ENCODE assay signal across 10 mouse cellular contexts in the genomic region with DNA sequence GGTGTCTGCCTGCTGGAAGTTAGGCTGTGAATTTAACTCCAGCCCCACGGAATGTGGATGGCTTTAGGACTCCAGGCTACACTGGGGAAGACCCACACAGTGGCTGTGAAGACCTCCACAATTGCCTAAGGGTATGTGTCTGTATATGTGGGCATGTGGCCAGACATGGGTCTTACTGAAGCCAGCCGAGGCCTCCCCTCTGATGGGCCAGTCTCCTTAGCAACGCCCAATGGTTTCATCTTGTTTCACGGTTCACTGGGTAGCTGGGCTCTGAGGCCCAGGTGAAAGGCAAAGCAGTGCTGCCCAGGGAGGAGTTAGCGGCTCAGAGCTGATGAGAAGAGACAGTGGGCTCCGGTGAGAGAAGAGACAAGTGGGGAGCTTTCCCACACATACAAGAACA. TPM values are rescaled to one million over a fixed set of nuclear protein-coding genes. Genes with fewer than 3 reads are reported as not detected.
DNase-seq lines count a peak whose midpoint lies in the region; ATAC-seq lines count a peak whose summit lies in the region.
"Had no signal": no experiment of that assay in that cellular context is flagged by ENCODE, and none has a peak within 500 bp of the region (broad histone marks: within the 10 kb centered on the region; RNA-seq: fewer than 3 reads in every experiment).

No protein-coding gene starts in this region.

- H3K4me2 ChIP-seq in heart, embryonic 13.5 days: no peak overlapping the region
- H3K4me2 ChIP-seq in forebrain, embryonic 16.5 days (ENCODE audit: low read length): no peak overlapping the region
- no peak overlapping the region for H3K4me2 ChIP-seq in neural tube, embryonic 14.5 days (ENCODE audit: low read depth, low read length)

- H3K27me3 ChIP-seq in heart, embryonic 13.5 days (replicated peaks): peaks cover 45% of the 10 kb centered on the region
- peaks cover under 1% of the 10 kb centered on the region; the same call in 1 of the 2 replicates for H3K27me3 ChIP-seq in forebrain, embryonic 16.5 days (replicated peaks; ENCODE audit: control insufficient read depth, insufficient read depth, low read length)
- 0 out of 2 replicates have a peak, but pooled peaks cover 3% of the 10 kb centered on the region for H3K27me3 ChIP-seq in neural tube, embryonic 14.5 days (ENCODE audit: control insufficient read depth, insufficient read depth, low read length)

- no peak for DNase-seq in heart, adult 11 months
- peak; percentile 59 for DNase-seq in kidney, postnatal 10 days
- no peak for DNase-seq in c-Kit-positive CD71-positive TER-119-positive erythroid progenitor cells, embryonic 14.5 days (ENCODE audit: low spot score)
- DNase-seq in spleen, postnatal 10 days (ENCODE audit: low spot score in 2 of 2): no peak
- no peak for DNase-seq in ovary, postnatal 14 days (ENCODE audit: low spot score)

- no peaks in the 10 kb centered on the region for H3K9me3 ChIP-seq in heart, embryonic 13.5 days
- no peaks in the 10 kb centered on the region for H3K9me3 ChIP-seq in forebrain, embryonic 16.5 days (ENCODE audit: control insufficient read depth, low read length)
- H3K9me3 ChIP-seq in neural tube, embryonic 14.5 days (ENCODE audit: control insufficient read depth, low read length): no peaks in the 10 kb centered on the region

- H3K4me1 ChIP-seq in heart, embryonic 13.5 days: peaks cover 6% of the 10 kb centered on the region; the same call in 1 of the 2 replicates
- peaks cover 11% of the 10 kb centered on the region for H3K4me1 ChIP-seq in forebrain, embryonic 16.5 days (replicated peaks; ENCODE audit: control insufficient read depth, insufficient read depth, low read length)
- H3K4me1 ChIP-seq in neural tube, embryonic 14.5 days (ENCODE audit: control insufficient read depth, insufficient read depth, low read length): peaks cover 8% of the 10 kb centered on the region; the same call in 1 of the 2 replicates

- no peak for ATAC-seq in heart, embryonic 13.5 days (ENCODE audit: extremely low read depth, insufficient number of reproducible peaks, low FRiP score, low TSS enrichment)
- ATAC-seq in forebrain, embryonic 16.5 days: no peak
- ATAC-seq in neural tube, embryonic 14.5 days (ENCODE audit: low read depth): 0 out of 2 replicates have a peak, but pooled peaks have one; percentile 44

- H3K36me3 ChIP-seq in heart, embryonic 13.5 days: no peaks in the 10 kb centered on the region
- H3K36me3 ChIP-seq in forebrain, embryonic 16.5 days (ENCODE audit: control insufficient read depth, insufficient read depth): no peaks in the 10 kb centered on the region
- no peaks in the 10 kb centered on the region for H3K36me3 ChIP-seq in neural tube, embryonic 14.5 days (ENCODE audit: control insufficient read depth, insufficient read depth, low read length)

- 48% methylated on average over 6 of the region's 6 CpGs for WGBS in heart, embryonic 13.5 days
- 5% methylated on average over 6 of the region's 6 CpGs for WGBS in forebrain, embryonic 16.5 days
- WGBS in neural tube, embryonic 14.5 days: 13% methylated on average over 6 of the region's 6 CpGs

- H3K4me3 ChIP-seq in heart, embryonic 13.5 days: no peak overlapping the region
- no peak overlapping the region for H3K4me3 ChIP-seq in forebrain, embryonic 16.5 days (replicated peaks; ENCODE audit: low read length)
- no peak overlapping the region for H3K4me3 ChIP-seq in neural tube, embryonic 14.5 days (ENCODE audit: low read depth, low read length)

- 0 out of 2 replicates have a peak overlapping the region, but pooled peaks have one; percentile 3 for H3K9ac ChIP-seq in heart, embryonic 13.5 days
- peak overlapping the region; percentile 32; the same call in 1 of the 2 replicates for H3K9ac ChIP-seq in forebrain, embryonic 16.5 days (replicated peaks; ENCODE audit: low read depth, low read length)
- 0 out of 2 replicates have a peak overlapping the region, but pooled peaks have one; percentile 25 for H3K9ac ChIP-seq in neural tube, embryonic 14.5 days (replicated peaks; ENCODE audit: low read depth, low read length)
- H3K9ac ChIP-seq: liver, embryonic 14.5 days had no signal

- H3K27ac ChIP-seq in heart, embryonic 13.5 days (replicated peaks): no peak overlapping the region
- H3K27ac ChIP-seq in forebrain, embryonic 16.5 days (ENCODE audit: low read length): no peak overlapping the region
- H3K27ac ChIP-seq in neural tube, embryonic 14.5 days (ENCODE audit: low read depth, low read length): 0 out of 2 replicates have a peak overlapping the region, but pooled peaks have one; percentile 5
- H3K27ac ChIP-seq: liver, embryonic 14.5 days had no signal

RNA-seq across cellular contexts. Expression of gene Tmem235, which starts 5.4 kb away (rescaled TPM):
- not detected in 2 replicates for polyA plus RNA-seq in heart, embryonic 13.5 days (2015; fragmentation: Nextera tagmentation; extraction: Ambion mirVana)
- not detected in 2 replicates for polyA plus RNA-seq in forebrain, embryonic 16.5 days (2015; fragmentation: Nextera tagmentation; extraction: Ambion mirVana)
- polyA plus RNA-seq in neural tube, embryonic 14.5 days (2014; fragmentation: Nextera tagmentation; extraction: Ambion mirVana): 0.15 TPM in 1 of 2 replicates, not detected in the other
- polyA plus RNA-seq: liver, embryonic 14.5 days; stomach, embryonic 16.5 days had no signal

RNA-seq across cellular contexts. Expression of gene Tha1, which starts 7.3 kb away (rescaled TPM):
- 4.6 and 5.4 TPM in 2 replicates for polyA plus RNA-seq in heart, embryonic 13.5 days (2015; fragmentation: Nextera tagmentation; extraction: Ambion mirVana)
- polyA plus RNA-seq in forebrain, embryonic 16.5 days (2015; fragmentation: Nextera tagmentation; extraction: Ambion mirVana): 3.7 and 5.4 TPM in 2 replicates
- polyA plus RNA-seq in neural tube, embryonic 14.5 days (2014; fragmentation: Nextera tagmentation; extraction: Ambion mirVana): 3.8 and 4.2 TPM in 2 replicates

RNA-seq across cellular contexts. Expression of gene Birc5, which starts 16.9 kb away (rescaled TPM):
- 228 and 260 TPM in 2 replicates for polyA plus RNA-seq in heart, embryonic 13.5 days (2015; fragmentation: Nextera tagmentation; extraction: Ambion mirVana)
- 72.6 and 82.9 TPM in 2 replicates for polyA plus RNA-seq in forebrain, embryonic 16.5 days (2015; fragmentation: Nextera tagmentation; extraction: Ambion mirVana)
- 14.9 and 26.1 TPM in 2 replicates for polyA plus RNA-seq in neural tube, embryonic 14.5 days (2014; fragmentation: Nextera tagmentation; extraction: Ambion mirVana)

RNA-seq across cellular contexts. Expression of gene Tk1, which starts 40.1 kb away (rescaled TPM):
- polyA plus RNA-seq in heart, embryonic 13.5 days (2015; fragmentation: Nextera tagmentation; extraction: Ambion mirVana): 97.6 and 109 TPM in 2 replicates
- polyA plus RNA-seq in forebrain, embryonic 16.5 days (2015; fragmentation: Nextera tagmentation; extraction: Ambion mirVana): 37.5 and 39.7 TPM in 2 replicates
- 6.8 and 12.0 TPM in 2 replicates for polyA plus RNA-seq in neural tube, embryonic 14.5 days (2014; fragmentation: Nextera tagmentation; extraction: Ambion mirVana)

RNA-seq across cellular contexts. Expression of gene Afmid, which starts 40.3 kb away (rescaled TPM):
- 12.6 and 12.7 TPM in 2 replicates for polyA plus RNA-seq in heart, embryonic 13.5 days (2015; fragmentation: Nextera tagmentation; extraction: Ambion mirVana)
- 5.2 and 7.1 TPM in 2 replicates for polyA plus RNA-seq in forebrain, embryonic 16.5 days (2015; fragmentation: Nextera tagmentation; extraction: Ambion mirVana)
- polyA plus RNA-seq in neural tube, embryonic 14.5 days (2014; fragmentation: Nextera tagmentation; extraction: Ambion mirVana): 5.0 and 6.9 TPM in 2 replicates
